Mouse (Mus musculus) spleen, postnatal 0 days (tissue): ENCODE data around the gene Gnl3. TPM values are rescaled to one million over a fixed set of nuclear protein-coding genes. Genes with fewer than 3 reads are reported as not detected.

Experiments used
- polyA plus RNA-seq: library from polyadenylated mRNA; unstranded; fragments of >200 nt; fragmentation: Nextera tagmentation; extraction: Ambion mirVana; gene quantifications from 2 replicates; pipeline ENCODE4 v1.2.1, GENCODE M21; 2015

The Gnl3 gene
- 135 and 137 TPM in 2 replicates for polyA plus RNA-seq

GRCm38 (mm10) chr14:31018860-31019291 lies at the start of gene Gnl3, which contains the start of gene Pbrm1:
Gene Gnl3, minus strand, starts transcription at chr14:31019152.
Gene Pbrm1, plus strand, starts transcription at chr14:31019138.

GRCm38 (mm10) chr14:31001307-31002205 lies 17.4 kb downstream of the Gnl3 start, which contains the start of the genes Glt8d1 and Spcs1:
Gene Glt8d1, plus strand, starts transcription at chr14:31001400.
Gene Spcs1, minus strand, starts transcription at chr14:31001672.

Other genes starting within 250 kb of the Gnl3 start
- 11.7 and 12.6 TPM in 2 replicates for gene Tmem110, start 193.6 kb downstream of the Gnl3 start, polyA plus RNA-seq
- 1.8 and 2.4 TPM in 2 replicates for gene Mustn1, start 140.0 kb downstream of the Gnl3 start, polyA plus RNA-seq
- 0.12 and 0.29 TPM in 2 replicates for gene Itih4, start 132.7 kb downstream of the Gnl3 start, polyA plus RNA-seq
- 1.6 and 1.9 TPM in 2 replicates for gene Itih3, start 95.4 kb downstream of the Gnl3 start, polyA plus RNA-seq
- 0.05 TPM in 1 of 2 replicates, not detected in the other for gene Itih1, start 75.9 kb downstream of the Gnl3 start, polyA plus RNA-seq
- gene Nek4, start 67.8 kb downstream of the Gnl3 start, polyA plus RNA-seq = 2.8 and 4.1 TPM in 2 replicates
- 20.8 and 29.2 TPM in 2 replicates for gene Glt8d1, start 17.8 kb downstream of the Gnl3 start, polyA plus RNA-seq
- 311 and 313 TPM in 2 replicates for gene Spcs1, start 17.5 kb downstream of the Gnl3 start, polyA plus RNA-seq
- gene Pbrm1, start within 50 bp of the Gnl3 start, polyA plus RNA-seq = 64.9 and 65.8 TPM in 2 replicates
- 136 and 138 TPM in 2 replicates for gene Smim4, start 109.8 kb upstream of the Gnl3 start, polyA plus RNA-seq
- gene Nt5dc2, start 111.9 kb upstream of the Gnl3 start, polyA plus RNA-seq = 88.3 and 97.0 TPM in 2 replicates
- 28.7 and 37.1 TPM in 2 replicates for gene Stab1, start 149.5 kb upstream of the Gnl3 start, polyA plus RNA-seq
- 0.53 and 0.75 TPM in 2 replicates for gene Tnnc1, start 189.2 kb upstream of the Gnl3 start, polyA plus RNA-seq
- 94.1 and 119 TPM in 2 replicates for gene Nisch, start 197.8 kb upstream of the Gnl3 start, polyA plus RNA-seq
- 1.1 TPM in 2 replicates for gene Sema3g, start 198.7 kb upstream of the Gnl3 start, polyA plus RNA-seq
- 12.9 TPM in 2 replicates for gene Phf7, start 232.2 kb upstream of the Gnl3 start, polyA plus RNA-seq
- 36.9 TPM in 2 replicates for gene Bap1, start 232.3 kb upstream of the Gnl3 start, polyA plus RNA-seq